Mouse (Mus musculus) bone marrow, adult 2 months (tissue): ENCODE results near the gene Limk2.

Source experiments
- CTCF ChIP-seq: fragments of 200-500 bp; IDR thresholded peaks from 2 replicates; pipeline ENCODE4 v1.5.1; 2011; ENCODE audit warnings: low read length, control low read depth; ENCODE audit not compliant: control insufficient read depth, insufficient read depth
- POLR2A ChIP-seq: fragments of 200-500 bp; IDR thresholded peaks from 2 replicates; pipeline ENCODE4 v1.6.1; 2011; ENCODE audit warnings: low read depth, mild to moderate bottlenecking, control low read depth, low read length, borderline replicate concordance; ENCODE audit not compliant: control insufficient read depth

DNA sequence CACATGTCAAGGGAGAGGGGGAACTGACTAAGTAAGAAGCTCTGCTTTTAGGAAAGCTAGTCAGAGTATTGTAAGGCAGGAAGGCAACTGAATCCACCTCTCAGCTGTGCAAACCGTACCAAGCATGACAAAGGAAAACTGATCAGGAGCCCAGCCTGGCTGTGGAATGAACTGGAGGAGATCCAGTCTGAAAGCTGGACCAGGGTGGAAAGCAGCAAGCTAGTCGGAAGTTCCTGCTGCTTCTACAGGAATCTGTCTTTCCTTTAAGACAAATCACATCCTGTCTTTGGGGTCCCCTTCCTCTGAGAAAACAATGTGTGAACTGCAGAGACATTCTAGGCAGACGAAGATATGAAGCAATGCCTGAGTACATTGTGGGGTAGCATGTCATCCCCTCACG, 9.8 kb upstream of the Limk2 start:
- no peak for TF ChIP-seq CTCF
- TF ChIP-seq POLR2A: no peak
